Mouse (Mus musculus) small intestine, adult 2 months (tissue): ENCODE measurements around the gene Hk2.
"Not testable (repeated sequence)": the region's sequence is repeated elsewhere in the genome, so short reads cannot be mapped to it uniquely, and the experiment has no call there.

Experiments used
- CTCF ChIP-seq: fragments of 200-500 bp; IDR thresholded peaks from 2 replicates; pipeline ENCODE4 v1.5.1; 2012; ENCODE audit warnings: low read depth, mild to moderate bottlenecking, control low read depth, inconsistent platforms, low read length, moderate library complexity, mixed read lengths; ENCODE audit not compliant: insufficient replicate concordance, insufficient read length; ENCODE audit errors: extremely low read depth
- POLR2A ChIP-seq: fragments of 200-500 bp; IDR thresholded peaks from 2 replicates; pipeline ENCODE4 v1.6.1; 2012; ENCODE audit warnings: low read depth, mild to moderate bottlenecking, control low read depth, inconsistent platforms, low read length, moderate library complexity

- not testable (repeated sequence) for TF ChIP-seq CTCF, POLR2A
Measured at GRCm38 (mm10) chr6:82688586-82688985, 85.7 kb downstream of the Hk2 start.
